Mouse (Mus musculus) cerebellum, postnatal 10 days (tissue): ENCODE measurements at regions not wholly inside any gene's neighbourhood (a gene's known extent, or its start where the extent isn't known, plus 50 kb on each side); places are given as distances from the start of the nearest gene placed in this dataset.
"Not testable (repeated sequence)": the region's sequence is repeated elsewhere in the genome, so short reads cannot be mapped to it uniquely, and the experiment has no call there.

Experiments used
- DNase-seq, 2 experiments: peaks; one replicate each; pipeline ENCODE4 v3.0.0; 2021; ENCODE audit warnings: mixed read lengths in 2 of 2

GRCm38 (mm10) chr17:60268846-60269245 lies 1255.7 kb upstream of the Nudt12 start:
- no peak for DNase-seq

GRCm38 (mm10) chr17:60267247-60268216 lies 1254.4 kb upstream of the Nudt12 start:
- DNase-seq: no peak

GRCm38 (mm10) chr17:60255338-60255737 lies 1242.2 kb upstream of the Nudt12 start:
- not testable (repeated sequence) for DNase-seq

GRCm38 (mm10) chr17:60249923-60250322 lies 1236.8 kb upstream of the Nudt12 start:
- no peak for DNase-seq

DNA sequence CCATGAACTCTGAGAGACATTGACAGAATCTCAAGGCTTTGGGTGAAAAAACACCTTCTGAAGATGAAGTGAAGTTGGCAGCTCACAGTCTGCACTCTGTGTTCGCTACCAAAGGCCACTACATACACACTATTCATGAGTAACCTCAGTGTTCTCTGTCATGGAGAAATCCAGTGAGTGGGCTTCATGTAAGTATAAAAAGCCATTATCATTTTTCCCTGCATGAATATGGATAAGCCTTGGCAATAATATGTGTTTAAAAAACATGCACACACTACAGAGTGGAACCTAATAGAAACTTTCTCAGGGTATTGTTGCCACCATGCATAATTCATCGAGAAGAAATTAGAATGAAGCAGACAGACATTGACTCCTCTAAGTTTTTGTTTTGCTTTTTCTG lies 1221.3 kb upstream of the Nudt12 start:
- DNase-seq: no peak

GRCm38 (mm10) chr17:60197004-60197403 lies 1183.8 kb upstream of the Nudt12 start:
- no peak for DNase-seq

- DNase-seq: peak; percentile 59 to 68
Measured at GRCm38 (mm10) chr17:60181241-60181640, 1168.1 kb upstream of the Nudt12 start.

- peak; percentile 97 for DNase-seq
Measured at GRCm38 (mm10) chr17:60180646-60181045, 1167.5 kb upstream of the Nudt12 start.

DNA sequence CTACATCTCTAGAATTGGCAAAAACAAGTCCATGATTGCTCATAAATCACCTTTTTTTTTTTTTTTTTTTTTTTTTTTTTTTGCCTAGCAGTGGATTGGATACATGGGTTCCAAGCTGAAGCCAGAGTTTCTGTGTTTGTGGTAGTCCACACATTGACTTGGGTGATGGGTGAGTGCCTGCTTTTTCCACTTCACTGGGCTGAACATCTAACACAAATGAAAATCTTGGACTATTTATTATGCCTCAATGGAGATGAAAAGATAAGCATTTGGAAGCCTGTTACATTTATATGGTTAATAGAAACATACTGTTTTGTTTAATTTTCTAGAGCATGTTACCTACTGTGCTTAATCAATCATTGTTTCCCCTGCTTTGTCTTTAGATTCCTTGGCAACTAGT lies 1152.4 kb upstream of the Nudt12 start:
- no peak for DNase-seq

DNA sequence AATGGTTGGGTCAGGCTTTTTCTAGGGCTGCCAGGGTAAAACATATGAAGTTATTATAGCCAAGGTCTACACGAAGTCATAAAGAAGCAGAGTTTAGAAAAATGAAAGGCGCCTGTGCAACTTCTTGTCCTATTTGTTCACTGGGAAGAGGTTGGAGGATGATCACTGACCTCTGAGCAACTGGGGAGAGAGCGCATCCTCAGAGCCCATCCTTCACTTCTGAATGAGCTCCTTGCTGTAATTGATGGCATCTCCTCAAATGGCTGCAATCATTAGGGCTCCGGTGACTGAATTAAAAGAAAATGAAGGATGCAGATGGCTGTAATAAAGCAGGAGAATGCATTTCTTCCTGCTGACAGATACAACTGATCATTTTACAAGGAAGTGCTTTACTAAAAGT lies 1117.4 kb upstream of the Nudt12 start:
- no peak for DNase-seq

DNA sequence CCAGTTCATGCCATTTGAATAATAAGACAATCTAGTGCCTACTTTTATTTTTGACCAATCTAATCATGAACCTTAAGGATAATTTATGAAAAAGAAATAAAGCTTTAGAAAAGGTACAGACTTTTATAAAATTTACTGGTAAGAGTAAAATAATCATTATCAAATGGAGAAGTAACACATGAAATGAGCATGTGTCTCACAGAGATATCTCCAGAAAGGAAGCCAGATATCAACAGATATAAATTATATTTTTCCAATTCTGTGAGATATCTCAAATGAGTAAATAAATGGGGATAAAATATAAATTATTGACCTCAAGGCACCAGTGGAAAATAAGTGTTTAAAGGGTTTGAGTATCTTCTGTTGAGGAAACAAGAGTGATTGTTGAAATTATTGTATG lies 1085.6 kb upstream of the Nudt12 start:
- no peak for DNase-seq
